Mouse (Mus musculus) adrenal gland, adult 2 months (tissue): Measurements from ENCODE around the gene Ulk4. TPM values are rescaled to one million over a fixed set of nuclear protein-coding genes. Genes with fewer than 3 reads are reported as not detected.
"Not testable (repeated sequence)": the region's sequence is repeated elsewhere in the genome, so short reads cannot be mapped to it uniquely, and the experiment has no call there.

Experiments
- DNase-seq: peaks from one replicate; pipeline ENCODE4 v3.0.0; 2021
- polyA plus RNA-seq: library from polyadenylated mRNA; depleted of rRNA; stranded (reverse); fragments of >200 nt; gene quantifications from 2 replicates; pipeline ENCODE4 v1.2.3, GENCODE M21; 2012
- total RNA-seq, 2 experiments: library from RNA; stranded (reverse); gene quantifications; 2 replicates each; pipeline ENCODE4 v1.2.3; 2021

Gene Ulk4
- total and polyA plus RNA-seq, 3 experiments, result 1.5 to 2.3 (median 2.0) TPM

GRCm38 (mm10) chr9:120934821-120935633 is 342.0 kb downstream of the Ulk4 start:
- peak; percentile 61 for DNase-seq

- peak; percentile 61 for DNase-seq
Measured at GRCm38 (mm10) chr9:120933886-120934758, 342.9 kb downstream of the Ulk4 start.

- no peak for DNase-seq
Measured at GRCm38 (mm10) chr9:120933587-120933885, 343.5 kb downstream of the Ulk4 start.

GRCm38 (mm10) chr9:120932797-120933586 is 344.0 kb downstream of the Ulk4 start:
- peak; percentile 98 for DNase-seq

GRCm38 (mm10) chr9:120932371-120932770 is 344.6 kb downstream of the Ulk4 start:
- DNase-seq, result no peak

GRCm38 (mm10) chr9:120930811-120931210 is 346.2 kb downstream of the Ulk4 start:
- no peak for DNase-seq

GRCm38 (mm10) chr9:120930021-120930420 is 347.0 kb downstream of the Ulk4 start:
- no peak for DNase-seq

GRCm38 (mm10) chr9:120929081-120929480 is 347.9 kb downstream of the Ulk4 start, which contains the start of gene Ctnnb1:
Gene Ctnnb1 (plus strand): TSS chr9:120929216.
- DNase-seq, result no peak

- no peak for DNase-seq
Measured at GRCm38 (mm10) chr9:120926939-120927606, 349.9 kb downstream of the Ulk4 start.

GRCm38 (mm10) chr9:120926126-120926525 is 350.9 kb downstream of the Ulk4 start:
- no peak for DNase-seq

GRCm38 (mm10) chr9:120919130-120919529 is 357.9 kb downstream of the Ulk4 start:
- no peak for DNase-seq

GRCm38 (mm10) chr9:120918642-120919041 is 358.4 kb downstream of the Ulk4 start:
- no peak for DNase-seq

GRCm38 (mm10) chr9:120918211-120918610 is 358.8 kb downstream of the Ulk4 start:
- no peak for DNase-seq

- DNase-seq, result not testable (repeated sequence)
Measured at GRCm38 (mm10) chr9:120917619-120918018, 359.4 kb downstream of the Ulk4 start.

- peak; percentile 20 for DNase-seq
Measured at GRCm38 (mm10) chr9:120914877-120915459, 362.0 kb downstream of the Ulk4 start.

- no peak for DNase-seq
Measured at GRCm38 (mm10) chr9:120914429-120914828, 362.6 kb downstream of the Ulk4 start.

GRCm38 (mm10) chr9:120913152-120913551 is 363.8 kb downstream of the Ulk4 start:
- DNase-seq, result no peak

- DNase-seq, result no peak
Measured at GRCm38 (mm10) chr9:120908461-120908860, 368.5 kb downstream of the Ulk4 start.
